Mouse (Mus musculus) megakaryocyte, embryonic 14.5 days (primary cell): ENCODE measurements around the gene Cyp1b1. TPM values are rescaled to one million over a fixed set of nuclear protein-coding genes. Genes with fewer than 3 reads are reported as not detected.

Experiments used
- H3K27me3 ChIP-seq: replicated peaks from 2 replicates; pipeline ENCODE3; 2012; ENCODE audit warnings: inconsistent platforms
- H3K36me3 ChIP-seq: replicated peaks from 2 replicates; pipeline ENCODE3; 2012; ENCODE audit warnings: low read length, inconsistent platforms, mixed read lengths
- H3K4me1 ChIP-seq: 2 replicates; pipeline ENCODE4 v1.6.1; 2012; ENCODE audit warnings: inconsistent platforms
- H3K4me3 ChIP-seq: replicated peaks from 2 replicates; pipeline ENCODE3; 2012; ENCODE audit warnings: moderate library complexity, mild to moderate bottlenecking, inconsistent platforms
- H3K9me3 ChIP-seq: 2 replicates; pipeline ENCODE4 v1.6.1; 2012; ENCODE audit warnings: inconsistent platforms
- FLI1 ChIP-seq: IDR thresholded peaks from 2 replicates; pipeline ENCODE4 v1.6.1; 2012; ENCODE audit warnings: low read length, inconsistent platforms, mixed read lengths
- GATA1 ChIP-seq: IDR thresholded peaks from 3 replicates; pipeline ENCODE4 v1.6.1; 2012; ENCODE audit warnings: mixed read lengths, low read length, inconsistent platforms, borderline replicate concordance
- polyA plus RNA-seq: library from polyadenylated mRNA; stranded (reverse); fragments of >175 nt; gene quantifications from 2 replicates; pipeline ENCODE4 v1.2.3, GENCODE M21; 2012; ENCODE audit warnings: low replicate concordance; ENCODE audit not compliant: insufficient read depth

The Cyp1b1 gene
- polyA plus RNA-seq, 1 experiment: not detected

- Histone ChIP-seq H3K4me1 (no peaks in the 10 kb centered on the region), H3K9me3 (no peaks in the 10 kb centered on the region), H3K4me3 (no peak overlapping the region), H3K36me3 (no peaks in the 10 kb centered on the region), H3K27me3 (peaks cover 2% of the 10 kb centered on the region)
- no peak for TF ChIP-seq FLI1
- no peak for TF ChIP-seq GATA1
These were observed 56.0 kb downstream of the Cyp1b1 start for GRCm38 (mm10) chr17:79658863-79659262.

DNA sequence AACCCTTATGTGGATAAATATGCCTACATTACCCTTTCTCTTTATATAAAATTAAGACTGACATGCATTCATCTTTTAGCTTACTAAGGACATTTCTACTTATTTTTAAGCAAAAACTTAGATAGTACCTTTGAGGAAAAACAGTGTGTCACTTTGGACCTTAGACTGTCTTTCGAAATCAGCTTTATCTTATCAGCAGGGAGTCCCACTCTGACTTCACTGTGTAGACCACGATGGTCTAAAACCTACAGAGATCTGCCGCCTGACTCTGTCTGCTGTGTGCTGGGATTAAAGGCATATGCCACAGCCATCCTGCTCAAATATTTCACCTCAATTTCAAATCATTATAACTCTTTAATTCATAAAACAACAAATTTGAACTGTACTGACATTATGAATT is 56.4 kb downstream of the Cyp1b1 start:
- Histone ChIP-seq H3K9me3 (no peaks in the 10 kb centered on the region), H3K4me3 (no peak overlapping the region), H3K27me3 (peaks cover 2% of the 10 kb centered on the region), H3K36me3 (no peaks in the 10 kb centered on the region), H3K4me1 (no peaks in the 10 kb centered on the region)
- no peak for TF ChIP-seq GATA1
- no peak for TF ChIP-seq FLI1

- Histone ChIP-seq H3K36me3 (no peaks in the 10 kb centered on the region), H3K4me1 (no peaks in the 10 kb centered on the region), H3K9me3 (no peaks in the 10 kb centered on the region), H3K27me3 (peaks cover 2% of the 10 kb centered on the region), H3K4me3 (no peak overlapping the region)
- TF ChIP-seq GATA1 (no peak), FLI1 (no peak)
These were observed 57.1 kb downstream of the Cyp1b1 start for GRCm38 (mm10) chr17:79657785-79658184.

DNA sequence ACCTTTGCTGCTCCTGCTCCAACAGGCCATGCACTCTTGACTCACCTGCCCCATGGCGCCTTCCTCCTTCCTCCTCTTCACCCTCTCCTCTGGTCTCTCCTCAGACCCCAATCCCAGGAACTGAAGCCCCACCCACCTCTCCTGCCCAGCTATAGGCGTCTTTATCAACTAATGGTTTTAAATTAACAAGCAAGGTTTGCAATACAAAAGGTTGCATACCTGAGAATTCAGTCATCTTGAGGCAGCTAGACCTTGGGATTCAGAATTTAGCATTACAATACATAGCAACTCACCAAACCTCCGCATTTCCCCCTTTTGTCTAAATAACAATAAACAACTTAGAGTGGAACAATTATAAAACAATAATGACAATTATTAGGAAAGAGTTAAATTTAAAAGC is 60.7 kb downstream of the Cyp1b1 start:
- Histone ChIP-seq H3K36me3 (no peaks in the 10 kb centered on the region), H3K27me3 (peaks cover 2% of the 10 kb centered on the region), H3K4me3 (no peak overlapping the region), H3K9me3 (no peaks in the 10 kb centered on the region), H3K4me1 (no peaks in the 10 kb centered on the region)
- no peak for TF ChIP-seq GATA1
- no peak for TF ChIP-seq FLI1

- no peaks in the 10 kb centered on the region for H3K36me3 ChIP-seq
- TF ChIP-seq FLI1 (no peak), GATA1 (no peak)
- H3K9me3 ChIP-seq: 0 out of 2 replicates have a peak, but pooled peaks cover 4% of the 10 kb centered on the region
- peaks cover 2% of the 10 kb centered on the region for H3K27me3 ChIP-seq
- no peaks in the 10 kb centered on the region for H3K4me1 ChIP-seq
- no peak overlapping the region for H3K4me3 ChIP-seq
These were observed 61.7 kb downstream of the Cyp1b1 start for GRCm38 (mm10) chr17:79653171-79653570.

Other genes with a start within 250 kb of the Cyp1b1 start
- 2.6 and 5.8 TPM in 2 replicates for gene Rmdn2, start 103.2 kb downstream of the Cyp1b1 start, polyA plus RNA-seq
- 1.4 and 1.5 TPM in 2 replicates for gene Atl2, start 181.1 kb upstream of the Cyp1b1 start, polyA plus RNA-seq